ENCODE assay signal across 23 mouse cellular contexts in the genomic region with DNA sequence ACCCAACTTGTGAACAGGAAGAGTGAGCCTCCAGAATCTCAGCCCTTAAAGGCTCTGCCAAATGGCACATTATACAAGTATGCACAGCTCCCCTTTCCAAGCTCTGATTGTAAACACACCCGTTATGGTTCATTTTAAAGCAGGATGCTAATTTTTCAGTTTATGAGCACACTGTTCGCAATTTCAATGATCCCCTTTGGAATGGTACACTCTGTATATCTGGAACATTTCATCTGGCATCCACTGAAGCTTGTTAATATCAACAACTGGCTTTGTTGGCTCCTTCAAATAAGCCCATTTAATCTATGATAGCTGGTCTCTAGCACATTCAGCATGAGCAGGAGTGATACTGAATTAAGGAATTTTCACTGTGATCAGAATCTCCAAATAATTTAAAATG.
DNase-seq lines count a peak whose midpoint lies in the region; ATAC-seq lines count a peak whose summit lies in the region.
"Had no signal": no experiment of that assay in that cellular context is flagged by ENCODE, and none has a peak within 500 bp of the region (broad histone marks: within the 10 kb centered on the region; RNA-seq: fewer than 3 reads in every experiment).

No protein-coding gene starts in this region.

- H3K27ac ChIP-seq in forebrain, embryonic 14.5 days (ENCODE audit: low read depth, low read length) = no peak overlapping the region
- H3K27ac ChIP-seq in forebrain, embryonic 10.5 days = no peak overlapping the region
- no peak overlapping the region for H3K27ac ChIP-seq in neural tube, embryonic 15.5 days (replicated peaks)
- H3K27ac ChIP-seq: gastrocnemius, adult 2 months; heart, embryonic 15.5 days; hindbrain, embryonic 15.5 days; intestine, embryonic 15.5 days; limb, embryonic 13.5 days; liver, embryonic 12.5 days; midbrain, embryonic 12.5 days; stomach, postnatal 0 days had no signal

- peak; percentile 22; the same call in 1 of the 2 replicates for ATAC-seq in cerebellum, adult (ENCODE audit: insufficient number of reproducible peaks, low FRiP score, low TSS enrichment)
- ATAC-seq in forebrain, embryonic 14.5 days = peak; percentile 32; the same call in 1 of the 2 replicates
- no peak for ATAC-seq in neural tube, embryonic 15.5 days (ENCODE audit: low FRiP score)
- no peak for ATAC-seq in megakaryocyte-erythroid progenitor cell, adult 5-6 weeks (replicated peaks; ENCODE audit: low FRiP score, low TSS enrichment, poor library complexity, severe bottlenecking)
- ATAC-seq: activated CD4-positive, CD25-positive, alpha-beta regulatory T cell, adult 4 months; intestine, embryonic 15.5 days; liver, embryonic 12.5 days had no signal

- no peak overlapping the region for H3K9ac ChIP-seq in forebrain, embryonic 14.5 days (ENCODE audit: low read length)
- no peak overlapping the region for H3K9ac ChIP-seq in neural tube, embryonic 15.5 days (replicated peaks)
- H3K9ac ChIP-seq: heart, embryonic 15.5 days; hindbrain, embryonic 15.5 days; intestine, embryonic 15.5 days; limb, embryonic 13.5 days; liver, embryonic 12.5 days; midbrain, embryonic 12.5 days had no signal

- H3K36me3 ChIP-seq in forebrain, embryonic 14.5 days (ENCODE audit: control insufficient read depth, insufficient read depth, low read length) = no peaks in the 10 kb centered on the region
- H3K36me3 ChIP-seq in forebrain, embryonic 10.5 days (replicated peaks) = no peaks in the 10 kb centered on the region
- no peaks in the 10 kb centered on the region for H3K36me3 ChIP-seq in neural tube, embryonic 15.5 days
- H3K36me3 ChIP-seq: heart, embryonic 15.5 days; hindbrain, embryonic 15.5 days; intestine, embryonic 15.5 days; limb, embryonic 13.5 days; liver, embryonic 12.5 days; midbrain, embryonic 12.5 days had no signal

- H3K27me3 ChIP-seq in forebrain, embryonic 14.5 days (replicated peaks; ENCODE audit: control insufficient read depth, insufficient read depth, low read length) = no peaks in the 10 kb centered on the region
- no peaks in the 10 kb centered on the region for H3K27me3 ChIP-seq in forebrain, embryonic 10.5 days (ENCODE audit: poor library complexity, severe bottlenecking)
- no peaks in the 10 kb centered on the region for H3K27me3 ChIP-seq in neural tube, embryonic 15.5 days (replicated peaks)
- H3K27me3 ChIP-seq: heart, embryonic 15.5 days; hindbrain, embryonic 15.5 days; intestine, embryonic 15.5 days; limb, embryonic 13.5 days; liver, embryonic 12.5 days; midbrain, embryonic 12.5 days had no signal

- H3K4me1 ChIP-seq in forebrain, embryonic 14.5 days (ENCODE audit: control insufficient read depth, insufficient read depth, low read length) = no peaks in the 10 kb centered on the region
- H3K4me1 ChIP-seq in forebrain, embryonic 10.5 days = no peaks in the 10 kb centered on the region
- no peaks in the 10 kb centered on the region for H3K4me1 ChIP-seq in neural tube, embryonic 15.5 days
- H3K4me1 ChIP-seq: heart, embryonic 15.5 days; hindbrain, embryonic 15.5 days; intestine, embryonic 15.5 days; limb, embryonic 13.5 days; liver, embryonic 12.5 days; midbrain, embryonic 12.5 days had no signal

- no peak overlapping the region for H3K4me3 ChIP-seq in forebrain, embryonic 14.5 days (ENCODE audit: low read depth, low read length)
- H3K4me3 ChIP-seq in forebrain, embryonic 10.5 days = no peak overlapping the region
- H3K4me3 ChIP-seq in neural tube, embryonic 15.5 days (replicated peaks) = no peak overlapping the region
- H3K4me3 ChIP-seq: gastrocnemius, adult 2 months; heart, embryonic 15.5 days; hindbrain, embryonic 15.5 days; intestine, embryonic 15.5 days; limb, embryonic 13.5 days; liver, embryonic 12.5 days; midbrain, embryonic 12.5 days had no signal

- no peak overlapping the region for H3K4me2 ChIP-seq in forebrain, embryonic 14.5 days (ENCODE audit: low read length)
- H3K4me2 ChIP-seq in neural tube, embryonic 15.5 days = no peak overlapping the region
- H3K4me2 ChIP-seq: heart, embryonic 15.5 days; hindbrain, embryonic 15.5 days; intestine, embryonic 15.5 days; limb, embryonic 13.5 days; liver, embryonic 12.5 days; midbrain, embryonic 12.5 days had no signal

- no peak for DNase-seq in cerebellum, adult 9-10 months
- peak; percentile 70 for DNase-seq in forebrain, embryonic 14.5 days (ENCODE audit: low spot score)
- DNase-seq in forebrain, embryonic 10.5 days (ENCODE audit: extremely low spot score, low spot score) = no peak
- DNase-seq in brain, embryonic 18.5 days (ENCODE audit: low read depth, low spot score) = peak; percentile 26
- peak; percentile 30 for DNase-seq in layer of hippocampus, adult 9-11 months
- DNase-seq: adrenal gland, adult 8-10 months; heart, postnatal 4 days; kidney, adult 9 months; kidney, postnatal 14 days; lung, adult 18-20 months; lung, postnatal 10 days had no signal

- 83% methylated on average over 2 of the region's 2 CpGs for WGBS in forebrain, embryonic 14.5 days
- 93% methylated on average over 2 of the region's 2 CpGs for WGBS in forebrain, embryonic 10.5 days
- WGBS in neural tube, embryonic 15.5 days = 51% methylated on average over 2 of the region's 2 CpGs

- no peaks in the 10 kb centered on the region for H3K9me3 ChIP-seq in forebrain, embryonic 14.5 days (replicated peaks; ENCODE audit: control insufficient read depth, low read length)
- H3K9me3 ChIP-seq in forebrain, embryonic 10.5 days = no peaks in the 10 kb centered on the region
- no peaks in the 10 kb centered on the region for H3K9me3 ChIP-seq in neural tube, embryonic 15.5 days (replicated peaks)
- H3K9me3 ChIP-seq: heart, embryonic 15.5 days; hindbrain, embryonic 15.5 days; intestine, embryonic 15.5 days; limb, embryonic 13.5 days; liver, embryonic 12.5 days; midbrain, embryonic 12.5 days had no signal

Comparison
In these comparisons a context has a peak if more than half of its experiments do, and no peak if none do; other contexts are left out.
1. DNase-seq: peak in forebrain, embryonic 14.5 days (single experiment), brain, embryonic 18.5 days (single experiment) and layer of hippocampus, adult 9-11 months (single experiment); none in cerebellum, adult 9-10 months (single experiment) and forebrain, embryonic 10.5 days (single experiment).
2. ATAC-seq: peak in cerebellum, adult (single experiment) and forebrain, embryonic 14.5 days (single experiment); none in neural tube, embryonic 15.5 days (single experiment) and megakaryocyte-erythroid progenitor cell, adult 5-6 weeks (single experiment).